Mouse (Mus musculus) liver, embryonic 18 days (tissue): ENCODE results near the gene Gm17093. TPM values are rescaled to one million over a fixed set of nuclear protein-coding genes. Genes with fewer than 3 reads are reported as not detected.

ENCODE experiments used
- polyA plus RNA-seq: library from polyadenylated mRNA; depleted of rRNA; stranded (reverse); fragments of >200 nt; gene quantifications from 2 replicates; pipeline ENCODE4 v1.2.3, GENCODE M21; 2012; rRNA removed

Gm17093 gene
- polyA plus RNA-seq, result not detected in 2 replicates

GRCm38 (mm10) chr14:44517976-44518375 is at the start of gene Gm17093:
TSS of gene Gm17093 (plus strand) at chr14:44518276.

GRCm38 (mm10) chr14:44492163-44492562 is 25.9 kb upstream of the Gm17093 start, which contains the start of gene BC061237:
TSS of gene BC061237 (plus strand) at chr14:44492463.

Other genes with a start within 250 kb of the Gm17093 start
- gene Gm8220, start 232.7 kb upstream of the Gm17093 start, polyA plus RNA-seq, result not detected in 2 replicates
- not detected in 2 replicates for gene Gm5930, start 179.7 kb upstream of the Gm17093 start, polyA plus RNA-seq
- not detected in 2 replicates for gene Gm8229, start 152.9 kb upstream of the Gm17093 start, polyA plus RNA-seq
- gene Gm3371, start 107.6 kb upstream of the Gm17093 start, polyA plus RNA-seq, result not detected in 2 replicates
- not detected in 2 replicates for gene Gm8232, start 84.6 kb upstream of the Gm17093 start, polyA plus RNA-seq
- gene BC061237, start 25.8 kb upstream of the Gm17093 start, polyA plus RNA-seq, result not detected in 2 replicates
- gene Gm8247, start 64.9 kb downstream of the Gm17093 start, polyA plus RNA-seq, result not detected in 2 replicates
- not detected in 2 replicates for gene Gm5624, start 109.7 kb downstream of the Gm17093 start, polyA plus RNA-seq
- not detected in 2 replicates for gene Gm8257, start 188.2 kb downstream of the Gm17093 start, polyA plus RNA-seq
- gene Gm8267, start 232.1 kb downstream of the Gm17093 start, polyA plus RNA-seq, result not detected in 2 replicates